Mouse (Mus musculus) splenic B cell, adult 2 months (primary cell): Measurements from ENCODE around the gene Snapc2.
A peak's percentile ranks its signal among the peaks of the same experiment; 100 is the strongest.

Experiments
- DNase-seq: peaks from one replicate; pipeline ENCODE4 v3.0.0-alpha.2; 2011; ENCODE audit warnings: low read depth, low spot score
- H3K27me3 ChIP-seq: 2 replicates; pipeline ENCODE4 v1.6.1; 2012; ENCODE audit warnings: mild to moderate bottlenecking, low read length, moderate library complexity, mixed read lengths; ENCODE audit not compliant: control insufficient read depth, poor library complexity, insufficient read depth, severe bottlenecking
- H3K36me3 ChIP-seq: 2 replicates; pipeline ENCODE4 v1.6.1; 2012; ENCODE audit warnings: mild to moderate bottlenecking, low read length, moderate library complexity, mixed read lengths; ENCODE audit not compliant: control insufficient read depth, poor library complexity, insufficient read depth, severe bottlenecking

Gene Snapc2

GRCm38 (mm10) chr8:4226323-4226722 is 26.6 kb upstream of the Snapc2 start:
- DNase-seq: no peak
- H3K36me3 ChIP-seq: no peaks in the 10 kb centered on the region
- H3K27me3 ChIP-seq: no peaks in the 10 kb centered on the region

- Histone ChIP-seq H3K27me3 (no peaks in the 10 kb centered on the region), H3K36me3 (no peaks in the 10 kb centered on the region)
- DNase-seq: no peak
These were observed 26.0 kb upstream of the Snapc2 start, which contains the start of gene Lrrc8e for GRCm38 (mm10) chr8:4226739-4227347. Lrrc8e (plus strand) TSS chr8:4226827.

- Histone ChIP-seq H3K36me3 (no peaks in the 10 kb centered on the region), H3K27me3 (no peaks in the 10 kb centered on the region)
- DNase-seq: no peak
These were observed 25.0 kb upstream of the Snapc2 start for GRCm38 (mm10) chr8:4227919-4228318.

GRCm38 (mm10) chr8:4229784-4230183 is 23.1 kb upstream of the Snapc2 start:
- DNase-seq: no peak
- H3K36me3 ChIP-seq: no peaks in the 10 kb centered on the region
- no peaks in the 10 kb centered on the region for H3K27me3 ChIP-seq

- Histone ChIP-seq H3K36me3 (no peaks in the 10 kb centered on the region), H3K27me3 (no peaks in the 10 kb centered on the region)
- no peak for DNase-seq
These were observed 22.1 kb upstream of the Snapc2 start for GRCm38 (mm10) chr8:4230612-4231351.

GRCm38 (mm10) chr8:4237814-4238433 is 15.0 kb upstream of the Snapc2 start:
- DNase-seq: no peak
- Histone ChIP-seq H3K36me3 (peaks cover 3% of the 10 kb centered on the region), H3K27me3 (no peaks in the 10 kb centered on the region)

GRCm38 (mm10) chr8:4238434-4239192 is 14.3 kb upstream of the Snapc2 start, which contains the start of the genes Map2k7 and Gm49320:
Map2k7 (plus strand) TSS chr8:4238740.
Gm49320 (plus strand) TSS chr8:4238865.
- peak; percentile 100 for DNase-seq
- Histone ChIP-seq H3K36me3 (peaks cover 3% of the 10 kb centered on the region), H3K27me3 (no peaks in the 10 kb centered on the region)

GRCm38 (mm10) chr8:4239193-4239890 is 13.5 kb upstream of the Snapc2 start:
- no peak for DNase-seq
- Histone ChIP-seq H3K36me3 (peaks cover 6% of the 10 kb centered on the region), H3K27me3 (no peaks in the 10 kb centered on the region)

- DNase-seq: no peak
- peaks cover 19% of the 10 kb centered on the region for H3K36me3 ChIP-seq
These were observed 7.8 kb upstream of the Snapc2 start for GRCm38 (mm10) chr8:4245061-4245460.

GRCm38 (mm10) chr8:4245737-4246136 is 7.1 kb upstream of the Snapc2 start:
- H3K27me3 ChIP-seq: no peaks in the 10 kb centered on the region
- DNase-seq: no peak
- H3K36me3 ChIP-seq: peaks cover 19% of the 10 kb centered on the region

More at GRCm38 (mm10) chr8:4245061-4245460, 7.8 kb upstream of the Snapc2 start:
- no peaks in the 10 kb centered on the region for H3K27me3 ChIP-seq

- H3K36me3 ChIP-seq: peaks cover 19% of the 10 kb centered on the region
These were observed 5.6 kb upstream of the Snapc2 start for GRCm38 (mm10) chr8:4247241-4247640.

GRCm38 (mm10) chr8:4247951-4248540 is 4.8 kb upstream of the Snapc2 start, which contains the start of gene Tgfbr3l:
Tgfbr3l (plus strand) TSS chr8:4248214.
- DNase-seq: no peak
- no peaks in the 10 kb centered on the region for H3K27me3 ChIP-seq
- peaks cover 16% of the 10 kb centered on the region for H3K36me3 ChIP-seq

More at GRCm38 (mm10) chr8:4247241-4247640, 5.6 kb upstream of the Snapc2 start:
- DNase-seq: no peak
- no peaks in the 10 kb centered on the region for H3K27me3 ChIP-seq

- no peak for DNase-seq
- Histone ChIP-seq H3K36me3 (peaks cover 14% of the 10 kb centered on the region), H3K27me3 (no peaks in the 10 kb centered on the region)
These were observed 3.7 kb upstream of the Snapc2 start for GRCm38 (mm10) chr8:4249213-4249612.
